Mouse (Mus musculus) gastrocnemius, postnatal 4 days (tissue): ENCODE measurements at regions not wholly inside any gene's neighbourhood (a gene's known extent, or its start where the extent isn't known, plus 50 kb on each side); places are given as distances from the start of the nearest gene placed in this dataset.
A peak's percentile ranks its signal among the peaks of the same experiment; 100 is the strongest.
"Not testable (repeated sequence)": the region's sequence is repeated elsewhere in the genome, so short reads cannot be mapped to it uniquely, and the experiment has no call there.

Experiments used
- DNase-seq, 2 experiments: peaks; one replicate each; pipeline ENCODE4 v3.0.0; 2021 to 2022; ENCODE audit warnings: low spot score in 2 of 2, mixed read lengths in 2 of 2

DNA sequence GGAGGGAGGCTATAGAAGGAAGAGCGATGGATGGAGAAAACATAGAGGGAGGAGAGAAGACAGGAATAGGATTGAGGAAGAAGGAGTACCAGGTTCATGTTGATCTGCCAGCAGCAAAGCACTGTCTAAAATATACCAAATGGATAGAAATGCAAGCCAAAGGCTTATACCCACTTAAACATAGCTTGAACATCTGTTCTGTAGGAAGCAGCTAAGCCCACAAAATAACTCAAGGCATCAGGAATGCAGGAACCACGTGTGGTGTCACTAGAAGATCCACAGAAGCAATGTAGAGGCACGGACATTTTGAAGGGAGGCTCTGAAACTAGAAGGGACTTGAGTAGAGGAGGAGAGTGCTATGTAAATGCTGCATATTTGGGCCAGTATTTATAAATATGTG, 78.9 kb downstream of the Smgc start:
- no peak for DNase-seq

DNA sequence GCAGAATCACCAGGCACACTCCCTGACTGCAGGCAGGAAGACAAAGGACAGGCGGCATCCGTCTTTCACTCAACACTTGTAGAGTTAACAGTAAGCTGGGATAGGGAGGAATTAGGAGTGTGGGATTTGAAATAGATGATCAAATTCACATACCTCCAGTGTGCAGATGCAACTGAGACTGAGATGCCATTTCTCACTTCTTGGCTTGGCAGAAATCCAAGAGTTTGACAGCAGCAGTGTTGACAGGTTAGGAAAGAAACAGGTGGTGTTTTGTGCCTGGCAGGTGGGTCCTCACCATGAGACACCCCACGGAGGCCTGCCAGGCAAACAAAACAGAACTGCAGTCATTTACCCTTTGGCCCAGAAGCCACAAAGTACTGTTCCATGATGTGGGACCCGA, 79.8 kb downstream of the Smgc start:
- DNase-seq = no peak

DNA sequence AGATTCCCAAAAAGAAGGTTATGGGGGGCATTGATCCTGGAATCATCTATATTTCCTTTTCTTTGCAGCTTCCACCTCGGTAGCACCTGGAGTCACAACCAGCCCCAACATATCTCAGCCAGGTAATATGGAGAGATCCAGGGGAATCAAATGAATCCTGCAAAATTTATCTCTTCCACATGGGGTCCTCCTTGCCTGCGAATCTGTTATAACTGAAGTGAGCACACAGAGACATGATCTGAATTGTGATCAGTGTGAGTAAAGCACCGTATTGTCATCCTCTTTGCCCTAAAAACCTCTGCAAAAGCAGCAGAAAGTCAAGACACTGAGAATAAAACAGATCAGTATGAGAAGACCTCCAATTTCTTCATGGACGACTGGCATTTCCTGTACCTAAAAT, 86.5 kb downstream of the Smgc start:
- no peak for DNase-seq

DNA sequence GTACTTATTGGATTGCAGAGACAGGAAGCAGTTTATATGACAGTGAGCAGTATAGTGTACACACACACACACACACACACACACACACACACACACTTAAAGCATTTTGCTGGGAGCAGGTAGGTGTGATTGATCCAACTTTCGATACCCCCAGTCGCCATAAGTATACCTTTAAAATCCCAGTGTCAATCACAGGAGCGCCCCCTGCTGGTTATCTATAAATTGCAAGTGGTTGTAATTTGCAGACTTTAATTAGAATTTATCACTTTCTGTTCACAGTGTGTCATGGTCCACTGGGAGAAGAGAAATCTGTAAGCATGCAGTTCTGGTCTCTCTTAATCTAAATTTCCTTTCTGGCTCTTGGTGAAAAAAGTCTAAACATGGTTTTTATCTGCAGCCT, 89.4 kb downstream of the Smgc start:
- DNase-seq = no peak

DNA sequence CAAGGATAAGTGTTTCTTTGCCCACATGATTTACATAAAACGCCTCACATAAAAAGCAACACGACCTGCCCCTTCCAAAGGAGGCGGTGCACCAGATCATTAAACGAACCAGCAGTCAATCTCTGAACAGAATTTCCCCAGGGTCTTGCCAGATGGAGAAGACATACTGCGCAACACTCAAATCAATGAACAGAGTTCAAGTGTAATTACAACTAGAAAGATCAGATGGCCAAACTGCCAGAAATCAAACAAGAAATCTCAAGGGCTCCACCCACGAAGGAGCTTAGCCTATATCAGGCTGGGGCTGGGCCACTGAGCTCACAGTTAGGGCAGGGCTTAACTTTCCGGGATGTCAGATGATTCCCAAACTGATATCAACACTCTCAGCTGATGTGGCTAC, 90.4 kb downstream of the Smgc start:
- no peak for DNase-seq

DNA sequence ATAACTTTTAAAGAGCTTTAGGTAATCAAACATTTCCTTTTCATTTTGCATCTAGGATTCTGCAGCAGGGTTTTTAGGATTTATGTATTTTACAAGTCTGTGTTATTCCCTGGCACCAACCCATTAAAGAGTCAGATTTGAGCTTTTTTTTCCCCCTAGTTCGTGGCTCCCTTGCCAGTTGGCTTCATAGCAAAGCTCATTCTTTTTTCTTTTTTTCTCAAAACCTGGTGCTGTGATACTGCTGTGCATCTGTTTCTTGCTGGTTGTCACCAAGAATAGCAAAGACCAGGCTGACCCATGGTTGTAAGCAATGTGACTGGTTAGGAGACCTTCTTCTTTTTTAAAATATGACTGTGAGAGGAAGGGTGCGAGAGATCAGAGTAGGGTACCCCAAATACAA, 93.7 kb upstream of the Cntn1 start:
- no peak for DNase-seq

DNA sequence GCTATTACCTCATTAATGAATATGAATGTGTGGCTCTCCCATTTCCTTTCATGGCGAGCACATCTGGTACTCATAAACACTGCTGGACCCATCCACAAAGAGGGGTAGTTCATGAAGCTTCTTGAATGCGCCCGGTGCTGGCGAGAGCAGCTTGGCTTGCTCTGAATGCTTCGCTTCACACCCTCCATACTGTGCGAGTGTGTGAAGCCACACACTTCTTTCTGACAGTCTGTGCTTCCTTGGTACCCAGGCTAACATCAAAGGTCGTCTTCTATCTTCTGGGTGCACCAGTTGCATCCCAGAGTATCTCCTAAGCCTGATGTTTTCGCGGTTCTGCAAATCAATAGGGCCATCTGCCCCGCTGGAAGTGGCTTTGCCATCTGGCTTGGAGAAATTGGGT, 85.8 kb upstream of the Cntn1 start:
- DNase-seq = no peak

DNA sequence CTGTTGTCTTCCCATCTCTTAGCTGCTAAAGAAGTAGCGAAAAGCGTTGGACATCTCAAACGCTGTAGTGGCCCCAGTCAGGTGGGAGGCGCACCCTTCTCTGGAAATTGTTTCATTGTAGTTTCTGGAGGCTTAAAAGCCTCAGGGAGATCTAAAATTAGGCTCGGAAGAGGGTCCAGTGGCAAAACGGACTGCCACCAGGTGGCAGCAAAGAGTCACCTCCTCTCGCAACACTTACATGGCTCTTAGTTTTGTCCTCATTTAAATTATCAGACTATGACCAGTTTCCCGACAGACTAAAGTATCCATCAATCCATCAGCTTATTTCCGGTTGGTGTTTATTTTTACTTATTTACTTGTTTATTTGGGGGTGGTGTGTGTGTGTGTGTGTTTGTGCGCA, 81.6 kb upstream of the Cntn1 start:
- DNase-seq = peak; percentile 32 to 43

DNA sequence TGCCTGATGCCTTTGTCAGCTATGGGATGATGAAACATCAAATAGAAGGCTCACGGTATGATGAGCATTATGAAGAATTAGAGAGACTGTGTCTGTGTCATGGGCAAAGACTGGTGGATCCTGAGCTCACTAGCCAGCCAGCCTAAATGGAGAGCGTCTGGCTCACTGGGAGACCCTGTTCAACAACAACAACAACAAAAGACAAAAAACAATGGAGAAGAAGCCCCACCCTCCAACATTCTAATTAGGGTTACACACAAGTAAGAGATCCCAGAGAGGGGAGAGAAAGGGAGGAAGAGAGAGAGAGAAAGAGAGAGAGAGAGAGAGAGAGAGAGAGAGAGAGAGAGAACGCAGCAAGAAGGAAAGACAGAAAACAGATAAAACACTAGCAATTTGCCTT, 79.6 kb upstream of the Cntn1 start:
- DNase-seq = no peak

DNA sequence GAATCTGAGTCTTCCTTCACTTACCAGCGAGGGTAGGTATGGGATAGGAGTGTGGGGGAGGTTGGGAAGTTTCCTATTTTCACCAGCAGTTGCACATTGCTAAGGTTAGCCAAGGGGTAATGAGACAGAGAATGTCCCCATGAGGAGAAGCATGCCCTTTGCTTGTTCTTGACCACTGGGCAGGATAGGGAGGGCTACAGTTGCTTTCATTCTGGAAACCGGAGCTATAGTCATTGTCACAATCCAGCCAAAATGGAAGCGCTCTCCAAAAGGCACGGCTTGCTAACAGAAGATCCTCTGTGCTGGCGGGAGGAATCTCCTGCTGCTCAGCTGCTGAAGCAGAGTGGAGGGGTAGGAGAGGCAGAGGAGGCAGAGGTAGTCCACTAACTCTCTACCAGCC, 79.1 kb upstream of the Cntn1 start:
- no peak for DNase-seq

DNA sequence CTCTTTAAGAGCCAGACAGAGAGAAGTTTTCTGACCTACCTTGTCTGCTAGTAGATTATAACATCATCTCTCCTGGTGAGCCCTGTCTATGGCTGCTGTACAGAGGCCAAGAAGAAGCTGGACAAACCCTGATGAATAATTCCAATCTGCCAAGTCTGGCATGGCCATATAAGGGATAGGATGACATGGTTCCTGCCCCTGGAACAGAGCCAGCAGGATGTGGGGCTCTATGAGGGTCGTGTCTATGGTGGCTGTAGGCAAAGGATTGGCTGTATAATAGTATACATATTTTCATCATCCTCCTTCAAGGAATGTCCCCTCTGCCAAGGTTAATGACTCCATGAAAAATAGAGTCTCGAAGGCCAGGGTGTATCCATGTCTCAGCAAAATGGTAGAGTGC, 75.4 kb upstream of the Cntn1 start:
- DNase-seq = no peak

DNA sequence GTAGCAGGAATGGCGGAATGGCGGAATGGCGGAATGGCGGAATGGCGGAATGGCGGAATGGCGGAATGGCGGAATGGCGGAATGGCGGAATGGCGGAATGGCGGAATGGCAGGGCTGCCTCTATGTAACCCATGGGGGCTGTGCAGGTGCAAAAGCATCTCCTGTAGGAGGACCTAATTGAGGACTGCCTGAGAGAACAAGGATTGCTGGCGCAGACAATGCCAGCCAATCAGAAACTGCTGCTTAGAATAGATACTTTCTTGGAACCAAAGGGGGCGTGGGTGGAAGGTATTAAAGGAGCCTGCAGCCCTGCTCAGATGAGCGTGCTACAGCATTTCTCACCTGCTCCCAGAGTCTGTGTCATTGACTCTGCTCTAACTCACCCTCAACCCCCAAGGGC, 67.8 kb upstream of the Cntn1 start:
- not testable (repeated sequence) for DNase-seq

DNA sequence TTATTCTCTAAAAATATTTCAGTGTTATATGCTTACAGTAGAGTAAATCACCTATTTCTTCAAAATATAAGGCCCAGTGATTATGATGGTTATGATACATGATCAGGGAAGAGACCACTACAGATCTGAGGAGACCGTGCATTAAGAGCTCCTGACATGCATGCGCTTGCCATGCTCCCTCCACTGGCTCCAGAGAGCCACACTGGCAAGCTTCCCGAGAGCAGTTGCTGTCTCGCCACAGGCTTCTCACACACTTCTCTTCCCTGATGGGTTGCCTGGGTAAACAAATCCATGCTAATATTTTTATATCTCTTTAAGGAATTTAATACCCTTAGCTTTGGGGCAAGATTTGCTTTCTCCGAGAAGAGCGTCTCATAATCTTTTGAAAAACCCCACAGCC, 50.9 kb upstream of the Cntn1 start:
- no peak for DNase-seq
